Mouse (Mus musculus) ovary, postnatal 14 days (tissue): ENCODE data around the gene Tab3.

ENCODE experiments used
- DNase-seq: peaks from one replicate; pipeline ENCODE4 v3.0.0; 2022; ENCODE audit warnings: low spot score

Tab3 gene

DNA sequence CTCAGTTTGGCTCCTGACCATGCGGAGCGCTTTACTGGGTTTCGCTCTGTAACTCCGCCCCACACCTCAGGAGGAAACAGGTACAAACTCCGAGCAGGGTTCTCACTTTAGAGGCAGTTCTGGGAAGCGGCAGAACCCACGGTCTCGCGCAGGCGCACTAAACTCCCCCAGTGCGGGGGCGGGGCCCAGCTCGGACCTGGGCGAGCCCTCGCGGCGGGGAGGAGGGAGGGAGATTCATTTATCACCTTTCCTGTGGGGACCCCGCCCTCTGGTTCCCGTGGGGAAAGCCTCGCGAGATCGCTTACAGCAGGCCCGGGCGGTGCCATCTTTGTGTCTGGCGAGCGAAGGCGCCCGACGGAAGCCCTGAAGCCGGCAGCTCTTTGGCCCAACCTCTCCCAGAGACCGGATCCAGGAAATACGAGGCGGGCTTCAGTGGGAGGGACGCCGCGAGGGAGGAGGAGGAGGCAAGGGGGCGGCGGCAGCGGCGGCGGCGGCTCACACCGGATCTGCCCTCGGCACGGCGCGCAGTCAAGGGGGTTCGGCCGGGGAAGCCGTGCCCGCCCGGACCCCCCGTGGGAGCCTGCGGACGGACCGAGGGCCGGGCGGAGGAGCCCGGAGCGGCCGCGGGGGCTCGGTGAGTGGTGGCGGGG is at the start of gene Tab3:
Tab3 (plus strand) TSS at position 491 of the 650 bp plus-strand sequence.
- DNase-seq = peak; percentile 82

DNA sequence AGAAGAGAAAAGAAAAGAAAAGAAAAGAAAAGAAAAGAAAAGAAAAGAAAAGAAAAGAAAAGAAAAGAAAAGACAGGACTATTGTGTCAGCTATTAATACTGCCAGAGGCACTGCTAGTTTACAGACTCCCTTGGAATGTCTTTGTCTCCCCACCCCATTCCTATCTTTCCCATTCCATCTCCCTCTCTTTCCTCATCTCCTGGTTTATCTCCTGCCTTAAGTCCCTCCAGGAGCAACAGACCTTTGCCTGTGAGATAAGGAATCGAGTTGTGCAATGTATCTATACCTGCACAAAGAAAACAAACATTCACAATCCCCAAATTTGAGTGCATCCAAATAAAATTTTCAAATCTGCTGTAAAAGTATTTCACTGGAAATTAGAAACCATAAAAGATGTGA is 48.3 kb upstream of the Tab3 start:
- DNase-seq = no peak

DNA sequence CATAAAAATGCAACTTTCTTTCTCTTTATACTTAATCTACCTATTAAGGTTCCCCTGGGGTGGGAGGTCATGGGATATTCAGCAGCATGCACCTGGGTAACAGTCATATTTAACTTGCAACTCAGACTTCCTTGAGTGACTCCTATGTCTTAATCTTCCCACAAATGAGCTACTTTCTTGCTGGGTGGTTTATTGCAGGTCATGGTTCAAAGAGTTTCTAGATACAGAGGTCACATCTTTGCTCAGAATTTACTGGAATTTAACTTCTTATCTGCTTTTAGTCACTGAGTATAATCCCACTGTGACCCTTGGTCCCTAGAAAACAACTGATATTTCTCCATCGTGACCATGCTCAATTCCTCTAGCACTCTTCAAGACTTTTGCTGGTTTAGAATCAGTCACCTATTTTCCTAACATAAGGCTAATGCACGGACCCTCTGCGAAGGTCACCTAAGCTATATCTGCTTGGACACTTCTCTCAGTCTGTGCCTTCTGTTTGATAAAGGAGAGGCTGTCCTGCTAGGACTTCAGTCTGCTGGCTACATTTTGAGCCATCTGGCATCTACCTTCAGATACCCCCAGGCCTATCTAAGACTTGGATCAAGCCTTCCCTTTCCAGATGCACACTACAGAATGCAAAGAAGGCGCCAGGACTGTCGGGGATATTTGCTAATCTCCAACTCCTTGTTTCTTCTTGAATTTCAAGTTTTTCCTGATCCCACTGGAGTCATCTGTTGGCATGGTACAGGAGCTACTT is 47.4 kb upstream of the Tab3 start:
- no peak for DNase-seq

DNA sequence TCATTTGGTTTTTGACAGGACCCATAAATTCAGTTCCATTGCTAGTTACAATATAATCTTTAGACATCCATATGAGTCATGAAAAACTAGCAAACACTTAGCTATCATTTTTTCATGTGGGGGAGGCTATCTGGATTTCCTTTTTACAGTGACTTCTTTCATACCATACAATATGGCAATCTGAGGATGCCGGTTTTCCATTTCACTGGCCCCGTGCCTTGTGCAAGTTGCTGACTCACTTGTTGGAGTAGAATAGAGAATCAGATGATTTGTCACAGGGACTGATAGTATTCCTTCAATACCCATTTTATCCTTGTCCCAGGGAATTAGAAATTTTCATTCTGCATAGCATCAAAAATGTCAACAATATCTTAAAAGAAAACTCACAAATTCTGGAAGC is 14.9 kb upstream of the Tab3 start:
- DNase-seq = no peak

DNA sequence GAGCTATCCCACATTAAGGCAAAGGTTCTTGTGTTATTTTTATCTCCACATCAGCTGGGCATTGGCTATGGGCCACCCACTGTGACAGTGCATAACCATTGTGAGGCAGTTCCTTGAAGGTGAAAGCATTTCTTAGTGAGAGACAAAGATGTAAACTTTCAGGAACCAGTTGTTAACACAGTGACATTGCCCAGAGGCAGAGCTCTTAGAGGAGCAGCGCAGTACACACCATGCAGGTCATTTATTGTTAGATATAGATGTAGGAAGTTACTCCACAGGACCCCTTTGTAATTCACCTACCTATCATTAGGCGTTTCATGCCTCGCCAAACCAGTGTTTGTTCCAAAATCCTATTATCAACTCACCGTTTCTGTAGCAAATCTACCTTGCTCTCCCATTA is 7.6 kb upstream of the Tab3 start:
- DNase-seq = no peak

DNA sequence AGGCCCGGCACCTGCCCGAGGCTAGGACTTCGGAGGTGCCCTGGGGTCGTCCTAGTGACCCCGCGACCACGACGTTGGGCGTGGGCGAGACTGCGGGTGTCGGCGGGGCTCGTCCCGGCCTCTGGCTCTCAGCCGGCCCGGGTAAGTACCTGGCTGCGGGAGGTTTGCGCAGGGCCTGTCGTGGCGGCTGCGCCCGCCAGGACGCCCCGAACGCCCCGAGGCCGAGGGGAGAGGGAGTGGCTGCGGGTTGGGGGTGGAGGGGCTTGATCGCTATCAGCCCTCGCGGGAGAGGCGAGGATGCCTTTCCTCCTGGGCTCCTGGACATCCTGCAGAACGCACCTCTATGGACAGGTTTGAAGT is 340 bp downstream of the Tab3 start:
- peak; percentile 2 for DNase-seq

DNA sequence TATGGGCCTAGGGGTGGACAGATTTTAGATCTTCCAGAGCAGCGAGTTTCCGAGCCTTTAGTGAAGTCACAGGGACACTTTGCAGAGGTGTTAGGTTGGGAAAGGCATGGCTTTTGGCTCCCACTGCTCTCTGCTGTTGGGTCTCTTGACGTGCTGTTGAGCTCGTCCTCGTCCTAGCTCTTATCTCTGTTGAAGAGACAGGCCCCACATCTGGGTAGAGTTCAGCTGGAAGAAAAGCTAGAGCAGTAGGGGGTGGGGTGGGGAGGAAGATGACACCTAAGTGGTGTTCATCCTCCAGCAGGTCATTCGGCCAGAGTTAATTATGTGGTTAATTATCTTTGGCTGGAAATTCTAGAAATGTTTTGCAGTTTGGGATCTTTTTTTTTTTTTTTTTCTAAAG is 2.5 kb downstream of the Tab3 start:
- no peak for DNase-seq

DNA sequence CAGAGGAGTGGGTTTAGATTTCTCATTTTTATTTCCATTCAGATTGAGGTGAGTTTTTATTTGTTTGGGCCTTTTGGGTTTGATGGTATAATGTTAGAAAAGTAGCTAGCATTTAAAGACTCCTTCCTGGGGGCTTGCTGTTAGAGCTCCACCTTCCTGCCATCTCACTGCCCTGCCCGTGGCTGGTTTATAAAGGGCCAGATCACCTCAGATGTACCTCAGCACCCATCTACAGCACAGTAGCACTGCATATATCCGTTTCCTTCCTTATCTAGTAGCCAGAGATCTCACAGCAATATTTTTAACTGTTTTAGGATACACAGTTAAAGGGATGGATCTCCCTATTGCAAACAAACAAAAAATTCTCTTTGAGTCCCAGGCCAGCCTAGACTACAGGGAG is 6.9 kb downstream of the Tab3 start:
- no peak for DNase-seq

DNA sequence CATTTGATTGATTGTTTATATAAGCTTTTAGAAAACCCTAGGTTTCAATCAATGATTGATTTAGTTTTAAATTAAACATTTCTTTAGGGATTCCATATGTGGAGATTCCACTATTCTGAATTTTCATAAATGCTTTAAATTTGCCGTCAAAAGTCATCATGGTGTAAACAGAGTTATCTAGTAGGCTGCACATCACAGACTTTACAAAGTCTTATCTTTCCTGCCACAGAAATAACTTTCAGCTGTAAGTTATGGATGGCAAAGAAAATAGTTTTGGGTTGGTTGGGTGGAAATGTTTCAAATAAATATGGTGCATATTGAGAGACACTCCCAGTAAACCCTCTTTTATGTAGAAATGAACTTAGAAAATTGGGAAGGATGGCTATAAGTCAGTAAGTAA is 8.7 kb downstream of the Tab3 start:
- DNase-seq = no peak

DNA sequence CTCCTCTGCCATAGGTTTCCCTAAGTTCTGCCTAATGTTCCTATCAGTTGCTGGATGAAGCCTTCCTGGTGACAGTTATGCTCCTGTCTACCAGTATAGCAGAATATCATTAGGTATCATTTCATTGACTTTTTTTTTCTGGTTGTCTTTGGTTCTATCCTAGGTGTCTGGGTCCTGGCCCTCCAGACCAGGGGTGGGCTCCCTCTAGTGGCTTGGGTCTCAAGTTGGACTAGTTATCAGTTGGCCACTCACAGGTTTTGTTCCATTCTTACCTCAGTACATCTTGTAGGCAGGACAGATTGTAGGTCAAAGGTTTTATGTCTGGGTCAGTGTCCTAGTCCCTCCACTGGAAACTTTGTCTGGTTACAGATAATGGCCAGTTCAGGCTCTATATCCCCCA is 11.8 kb downstream of the Tab3 start:
- DNase-seq = no peak

DNA sequence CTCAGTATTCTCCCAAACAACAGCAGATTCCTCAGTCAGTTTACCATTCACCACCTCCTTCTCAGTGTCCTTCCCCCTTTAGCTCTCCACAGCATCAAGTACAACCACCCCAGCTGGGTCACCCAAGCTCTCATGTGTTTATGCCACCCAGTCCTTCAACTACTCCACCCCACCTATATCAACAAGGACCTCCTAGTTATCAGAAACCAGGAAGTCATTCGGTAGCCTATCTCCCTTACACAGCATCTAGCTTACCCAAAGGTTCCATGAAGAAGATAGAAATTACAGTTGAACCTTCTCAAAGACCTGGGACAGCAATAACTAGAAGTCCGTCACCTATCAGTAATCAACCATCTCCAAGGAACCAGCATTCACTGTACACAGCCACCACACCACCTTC is 40.9 kb downstream of the Tab3 start:
- DNase-seq = no peak

DNA sequence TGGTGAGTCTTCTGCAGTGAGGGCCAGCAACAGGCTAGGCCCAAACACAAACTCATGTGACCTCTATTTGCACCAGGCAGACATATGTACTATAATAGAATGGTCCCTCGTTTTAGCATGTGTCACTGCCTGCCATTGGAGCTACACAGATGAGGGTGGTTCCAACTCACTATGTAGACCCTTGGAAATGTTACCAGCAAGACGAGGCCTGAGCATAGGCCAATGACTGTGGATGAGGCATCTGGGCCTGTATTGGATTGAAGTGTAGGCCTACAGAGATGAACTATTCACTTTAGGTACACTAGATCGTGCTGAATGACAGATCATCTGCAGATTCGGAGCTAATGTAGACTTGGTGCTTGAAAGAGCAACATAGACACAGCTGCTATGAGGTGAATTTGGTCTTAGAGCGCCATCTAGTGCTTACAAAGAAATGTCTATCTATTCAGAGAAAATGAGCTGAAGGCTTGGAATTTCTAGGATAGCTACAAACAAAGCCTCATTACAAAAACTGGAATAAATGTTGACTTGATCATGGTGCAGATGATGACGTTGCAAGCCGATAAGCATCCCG is 72.5 kb downstream of the Tab3 start:
- DNase-seq = no peak

DNA sequence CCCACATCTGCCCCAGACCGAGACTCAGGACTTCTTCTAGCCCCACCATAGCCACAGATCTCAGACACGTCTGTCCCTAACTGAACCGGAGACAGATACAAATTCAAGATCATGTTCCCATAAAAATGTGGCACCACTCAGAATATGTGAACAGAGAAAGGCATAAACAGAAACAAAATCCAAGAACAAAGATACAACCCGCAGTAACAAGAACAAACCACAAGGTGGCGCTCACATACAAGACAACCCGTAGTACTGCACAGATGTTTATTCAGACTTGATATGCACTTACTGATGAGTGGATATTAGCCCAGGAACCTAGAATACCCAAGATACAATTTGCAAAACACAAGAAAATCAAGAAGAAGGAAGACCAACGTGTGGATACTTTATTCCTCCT is 103.0 kb downstream of the Tab3 start:
- DNase-seq = peak; percentile 25

DNA sequence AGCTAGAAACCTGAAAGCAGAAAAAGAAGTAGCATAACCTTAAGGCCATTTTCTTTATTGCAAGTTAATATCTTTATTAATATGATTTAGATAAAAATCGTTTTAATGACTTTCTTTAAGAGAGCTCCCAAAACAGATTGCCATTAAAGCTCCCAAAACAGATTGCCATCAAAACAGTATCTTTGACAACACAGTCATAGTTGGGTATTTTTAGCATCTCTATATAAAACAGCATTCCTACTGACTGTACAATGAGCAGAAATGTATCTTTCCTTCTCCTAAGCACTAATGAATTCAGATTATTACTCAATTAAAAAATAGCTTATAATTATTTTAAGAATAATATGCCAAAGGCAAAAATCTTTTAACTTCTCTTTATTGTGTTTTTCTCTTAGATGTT is 108.3 kb downstream of the Tab3 start:
- no peak for DNase-seq

DNA sequence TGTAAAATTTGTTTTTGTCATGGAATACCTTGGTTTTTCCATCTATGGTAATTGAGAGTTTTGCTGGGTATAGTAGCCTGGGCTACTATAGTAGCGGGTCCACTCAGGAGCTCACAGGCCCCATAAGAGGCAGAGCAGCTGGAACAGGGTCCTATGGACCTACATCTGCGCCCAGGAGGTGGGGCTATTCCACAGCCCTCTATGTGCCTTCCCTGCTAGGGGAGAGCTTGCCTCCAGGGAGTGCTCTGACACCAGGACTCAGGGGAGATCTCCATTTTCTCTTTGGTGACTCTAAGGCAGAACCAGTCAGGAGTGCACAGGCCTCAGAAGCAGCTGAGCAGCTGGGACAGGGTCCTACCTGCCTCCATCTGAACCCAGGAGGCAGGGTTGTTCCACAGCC is 109.9 kb downstream of the Tab3 start:
- DNase-seq = no peak
